In genomic region chr7:28393272-28393951, GRCm38 (mm10) we compare ENCODE assay signal across 8 mouse cellular contexts. TPM values are rescaled to one million over a fixed set of nuclear protein-coding genes. Genes with fewer than 3 reads are reported as not detected.
DNase-seq lines count a peak whose midpoint lies in the region; ATAC-seq and TF ChIP-seq lines count a peak whose summit lies in the region.

No protein-coding gene starts in this region.

- H3K36me3 ChIP-seq in lung, embryonic 14.5 days (ENCODE audit: insufficient read depth) = peaks cover 57% of the 10 kb centered on the region
- H3K36me3 ChIP-seq in embryonic facial prominence, embryonic 11.5 days (replicated peaks; ENCODE audit: control insufficient read depth, insufficient read depth, low read depth, low read length) = peaks cover 3% of the 10 kb centered on the region
- H3K36me3 ChIP-seq in hindbrain, embryonic 16.5 days (ENCODE audit: control insufficient read depth, insufficient read depth, low read length) = peaks cover 41% of the 10 kb centered on the region
- peaks cover 41% of the 10 kb centered on the region for H3K36me3 ChIP-seq in midbrain, postnatal 0 days (ENCODE audit: insufficient read depth, low read length)

- H3K9me3 ChIP-seq in lung, embryonic 14.5 days (ENCODE audit: low read depth, low read length) = no peaks in the 10 kb centered on the region
- H3K9me3 ChIP-seq in embryonic facial prominence, embryonic 11.5 days (replicated peaks; ENCODE audit: control insufficient read depth, low read length) = no peaks in the 10 kb centered on the region
- no peaks in the 10 kb centered on the region for H3K9me3 ChIP-seq in hindbrain, embryonic 16.5 days (ENCODE audit: control insufficient read depth, low read length)
- H3K9me3 ChIP-seq in midbrain, postnatal 0 days (ENCODE audit: low read length) = no peaks in the 10 kb centered on the region

- peak overlapping the region; percentile 58 for H3K27ac ChIP-seq in lung, embryonic 14.5 days (ENCODE audit: low read depth)
- H3K27ac ChIP-seq in embryonic facial prominence, embryonic 11.5 days (replicated peaks; ENCODE audit: low read depth, low read length) = 0 out of 2 replicates have a peak overlapping the region, but pooled peaks have one; percentile 3
- peak overlapping the region; percentile 80 for H3K27ac ChIP-seq in hindbrain, embryonic 16.5 days (ENCODE audit: low read depth, low read length)
- H3K27ac ChIP-seq in midbrain, postnatal 0 days (ENCODE audit: low read depth, low read length) = peak overlapping the region; percentile 77

- peak overlapping the region; percentile 67 for H3K9ac ChIP-seq in lung, embryonic 14.5 days
- H3K9ac ChIP-seq in embryonic facial prominence, embryonic 11.5 days (replicated peaks; ENCODE audit: low read length) = peak overlapping the region; percentile 74
- peak overlapping the region; percentile 89 for H3K9ac ChIP-seq in hindbrain, embryonic 16.5 days (ENCODE audit: low read depth, low read length)
- H3K9ac ChIP-seq in midbrain, postnatal 0 days (replicated peaks; ENCODE audit: low read length, poor library complexity, severe bottlenecking) = peak overlapping the region; percentile 78

- 4% methylated on average over 22 of the region's 22 CpGs for WGBS in lung, embryonic 14.5 days
- WGBS in embryonic facial prominence, embryonic 11.5 days = 5% methylated on average over 22 of the region's 22 CpGs
- WGBS in hindbrain, embryonic 16.5 days = 7% methylated on average over 22 of the region's 22 CpGs
- WGBS in midbrain, postnatal 0 days = 4% methylated on average over 22 of the region's 22 CpGs

- no peak for TF ChIP-seq CTCF in lung, embryonic 14.5 days (IDR thresholded peaks at IDR 0.05; ENCODE audit: low read depth)
- TF ChIP-seq CTCF in midbrain, postnatal 0 days (IDR thresholded peaks at IDR 0.05) = no peak

- peaks cover 6% of the 10 kb centered on the region; the same call in 1 of the 2 replicates for H3K4me1 ChIP-seq in lung, embryonic 14.5 days (ENCODE audit: insufficient read depth)
- H3K4me1 ChIP-seq in embryonic facial prominence, embryonic 11.5 days (ENCODE audit: control insufficient read depth, insufficient read depth, low read length) = no peaks in the 10 kb centered on the region
- H3K4me1 ChIP-seq in hindbrain, embryonic 16.5 days (ENCODE audit: control insufficient read depth, insufficient read depth, low read depth, low read length) = peaks cover 13% of the 10 kb centered on the region
- 0 out of 2 replicates have a peak, but pooled peaks cover 3% of the 10 kb centered on the region for H3K4me1 ChIP-seq in midbrain, postnatal 0 days (ENCODE audit: insufficient read depth, low read length)

- no peak for DNase-seq in lung, embryonic 14.5 days
- DNase-seq in lung, postnatal 14 days = no peak
- DNase-seq in embryonic facial prominence, embryonic 11.5 days (ENCODE audit: low spot score) = no peak
- DNase-seq in midbrain, postnatal 0 days (ENCODE audit: low spot score) = no peak
- no peak for DNase-seq in right cerebral cortex, adult 18-20 months
- no peak for DNase-seq in adrenal gland, postnatal 25 days
- no peak for DNase-seq in adrenal gland, postnatal 4 days (ENCODE audit: low spot score in 2 of 2)

- ATAC-seq in lung, embryonic 14.5 days (ENCODE audit: insufficient read depth) = no peak; the same call in 1 of the 2 replicates
- no peak; the same call in none of the 2 replicates for ATAC-seq in embryonic facial prominence, embryonic 11.5 days (replicated peaks; ENCODE audit: insufficient number of reproducible peaks, low FRiP score, low TSS enrichment, low read depth)
- no peak for ATAC-seq in hindbrain, embryonic 16.5 days
- ATAC-seq in midbrain, postnatal 0 days (ENCODE audit: low FRiP score) = no peak

- no peaks in the 10 kb centered on the region for H3K27me3 ChIP-seq in lung, embryonic 14.5 days (ENCODE audit: insufficient read depth, low read length)
- no peaks in the 10 kb centered on the region for H3K27me3 ChIP-seq in embryonic facial prominence, embryonic 11.5 days (ENCODE audit: control insufficient read depth, insufficient read depth, low read length)
- no peaks in the 10 kb centered on the region for H3K27me3 ChIP-seq in hindbrain, embryonic 16.5 days (replicated peaks; ENCODE audit: control insufficient read depth, insufficient read depth, low read length)
- H3K27me3 ChIP-seq in midbrain, postnatal 0 days (ENCODE audit: insufficient read depth, low read length) = no peaks in the 10 kb centered on the region

- peak overlapping the region; percentile 73 for H3K4me3 ChIP-seq in lung, embryonic 14.5 days (ENCODE audit: low read depth, low read length)
- H3K4me3 ChIP-seq in embryonic facial prominence, embryonic 11.5 days (ENCODE audit: low read depth, low read length) = peak overlapping the region; percentile 77
- peak overlapping the region; percentile 97 for H3K4me3 ChIP-seq in hindbrain, embryonic 16.5 days (ENCODE audit: low read length)
- peak overlapping the region; percentile 64 for H3K4me3 ChIP-seq in midbrain, postnatal 0 days (ENCODE audit: low read depth, low read length)

- H3K4me2 ChIP-seq in lung, embryonic 14.5 days = peak overlapping the region; percentile 91
- peak overlapping the region; percentile 89 for H3K4me2 ChIP-seq in embryonic facial prominence, embryonic 11.5 days (ENCODE audit: low read depth, low read length)
- peak overlapping the region; percentile 91 for H3K4me2 ChIP-seq in hindbrain, embryonic 16.5 days (ENCODE audit: low read length)
- H3K4me2 ChIP-seq in midbrain, postnatal 0 days (ENCODE audit: low read depth, low read length, poor library complexity, severe bottlenecking) = peak overlapping the region; percentile 89

RNA-seq across cellular contexts. Expression of gene Paf1, which starts 0.7 kb away (rescaled TPM):
- polyA plus RNA-seq in lung, embryonic 14.5 days (2014; fragmentation: Nextera tagmentation; extraction: Ambion mirVana) = 73.1 and 75.4 TPM in 2 replicates
- polyA plus RNA-seq in embryonic facial prominence, embryonic 11.5 days (2014; fragmentation: Nextera tagmentation; extraction: Ambion mirVana) = 80.0 and 81.4 TPM in 2 replicates
- 89.9 and 102 TPM in 2 replicates for polyA plus RNA-seq in hindbrain, embryonic 16.5 days (2015; fragmentation: Nextera tagmentation; extraction: Ambion mirVana)
- 80.3 and 84.2 TPM in 2 replicates for total RNA-seq in midbrain, postnatal 0 days (2014; rRNA removed)
- 89.3 and 90.0 TPM in 2 replicates for polyA plus RNA-seq in midbrain, postnatal 0 days (2015; fragmentation: Nextera tagmentation; extraction: Ambion mirVana)
- total RNA-seq in adrenal gland, postnatal 25 days (2021) = 80.7 and 92.7 TPM in 2 replicates
- total RNA-seq in adrenal gland, postnatal 4 days (2021) = 10 to 100 TPM; 71.8 to 93.4 TPM

RNA-seq across cellular contexts. Expression of gene Med29, which starts 0.9 kb away (rescaled TPM):
- 45.9 and 49.1 TPM in 2 replicates for polyA plus RNA-seq in lung, embryonic 14.5 days (2014; fragmentation: Nextera tagmentation; extraction: Ambion mirVana)
- polyA plus RNA-seq in embryonic facial prominence, embryonic 11.5 days (2014; fragmentation: Nextera tagmentation; extraction: Ambion mirVana) = 50.1 and 50.6 TPM in 2 replicates
- polyA plus RNA-seq in hindbrain, embryonic 16.5 days (2015; fragmentation: Nextera tagmentation; extraction: Ambion mirVana) = 42.7 and 47.2 TPM in 2 replicates
- total RNA-seq in midbrain, postnatal 0 days (2014; rRNA removed) = 30.7 and 37.9 TPM in 2 replicates
- polyA plus RNA-seq in midbrain, postnatal 0 days (2015; fragmentation: Nextera tagmentation; extraction: Ambion mirVana) = 41.6 and 43.2 TPM in 2 replicates
- total RNA-seq in adrenal gland, postnatal 25 days (2021) = 31.3 and 34.4 TPM in 2 replicates
- 10 to 100 TPM; 24.2 to 26.1 TPM for total RNA-seq in adrenal gland, postnatal 4 days (2021)

RNA-seq across cellular contexts. Expression of gene Zfp36, which starts 13.4 kb away (rescaled TPM):
- 12.9 and 13.2 TPM in 2 replicates for polyA plus RNA-seq in lung, embryonic 14.5 days (2014; fragmentation: Nextera tagmentation; extraction: Ambion mirVana)
- 4.7 and 5.5 TPM in 2 replicates for polyA plus RNA-seq in embryonic facial prominence, embryonic 11.5 days (2014; fragmentation: Nextera tagmentation; extraction: Ambion mirVana)
- polyA plus RNA-seq in hindbrain, embryonic 16.5 days (2015; fragmentation: Nextera tagmentation; extraction: Ambion mirVana) = 3.9 and 4.0 TPM in 2 replicates
- total RNA-seq in midbrain, postnatal 0 days (2014; rRNA removed) = 3.0 and 4.1 TPM in 2 replicates
- 2.9 and 3.4 TPM in 2 replicates for polyA plus RNA-seq in midbrain, postnatal 0 days (2015; fragmentation: Nextera tagmentation; extraction: Ambion mirVana)
- 14.8 and 16.1 TPM in 2 replicates for total RNA-seq in adrenal gland, postnatal 25 days (2021)
- 10 to 100 TPM; 12.0 to 13.3 TPM for total RNA-seq in adrenal gland, postnatal 4 days (2021)

RNA-seq across cellular contexts. Expression of gene Plekhg2, which starts 21.0 kb away (rescaled TPM):
- 74.1 and 75.1 TPM in 2 replicates for polyA plus RNA-seq in lung, embryonic 14.5 days (2014; fragmentation: Nextera tagmentation; extraction: Ambion mirVana)
- 38.8 and 50.0 TPM in 2 replicates for polyA plus RNA-seq in embryonic facial prominence, embryonic 11.5 days (2014; fragmentation: Nextera tagmentation; extraction: Ambion mirVana)
- 18.8 and 26.7 TPM in 2 replicates for polyA plus RNA-seq in hindbrain, embryonic 16.5 days (2015; fragmentation: Nextera tagmentation; extraction: Ambion mirVana)
- total RNA-seq in midbrain, postnatal 0 days (2014; rRNA removed) = 15.3 and 19.4 TPM in 2 replicates
- 7.9 and 8.0 TPM in 2 replicates for polyA plus RNA-seq in midbrain, postnatal 0 days (2015; fragmentation: Nextera tagmentation; extraction: Ambion mirVana)
- total RNA-seq in adrenal gland, postnatal 25 days (2021) = 25.1 and 27.0 TPM in 2 replicates
- 10 to 100 TPM; 39.3 to 47.2 TPM for total RNA-seq in adrenal gland, postnatal 4 days (2021)

RNA-seq across cellular contexts. Expression of gene Rps16, which starts 43.0 kb away (rescaled TPM):
- polyA plus RNA-seq in lung, embryonic 14.5 days (2014; fragmentation: Nextera tagmentation; extraction: Ambion mirVana) = 1,310 and 1,324 TPM in 2 replicates
- polyA plus RNA-seq in embryonic facial prominence, embryonic 11.5 days (2014; fragmentation: Nextera tagmentation; extraction: Ambion mirVana) = 988 and 991 TPM in 2 replicates
- polyA plus RNA-seq in hindbrain, embryonic 16.5 days (2015; fragmentation: Nextera tagmentation; extraction: Ambion mirVana) = 430 and 440 TPM in 2 replicates
- 158 and 163 TPM in 2 replicates for total RNA-seq in midbrain, postnatal 0 days (2014; rRNA removed)
- 536 and 539 TPM in 2 replicates for polyA plus RNA-seq in midbrain, postnatal 0 days (2015; fragmentation: Nextera tagmentation; extraction: Ambion mirVana)
- total RNA-seq in adrenal gland, postnatal 25 days (2021) = 820 and 1,029 TPM in 2 replicates
- 1,000 to 10,000 TPM; 1,647 to 1,689 TPM for total RNA-seq in adrenal gland, postnatal 4 days (2021)

Comparison
In these comparisons a context has a peak if more than half of its experiments do, and no peak if none do; other contexts are left out.
1. H3K27ac ChIP-seq: peak in every context shown above with its lines; median percentile 80 in hindbrain, embryonic 16.5 days; 77 in midbrain, postnatal 0 days; 58 in lung, embryonic 14.5 days; 3 in embryonic facial prominence, embryonic 11.5 days.